Mouse (Mus musculus): ENCODE measurements around the gene Ugt2a1.

DNA sequence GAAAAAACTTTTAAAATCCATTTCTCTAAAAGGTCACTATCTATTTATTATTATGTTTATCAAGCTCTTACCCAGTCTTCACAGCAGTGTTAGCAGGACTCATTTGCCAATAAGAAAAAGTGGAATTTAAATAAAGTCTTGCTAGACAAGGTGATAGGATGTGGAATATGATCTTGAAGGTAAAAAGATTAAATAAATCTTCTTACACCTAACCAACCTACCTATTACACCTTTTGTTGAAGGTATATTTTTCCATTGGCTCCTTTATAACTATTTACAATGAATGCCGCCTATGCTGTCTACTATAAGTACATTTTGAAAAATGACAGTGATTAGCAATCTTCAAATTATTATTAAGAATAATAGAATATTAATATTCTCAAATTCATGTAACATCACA, at the start of gene Ugt2a1:
- TF ChIP-seq CTCF (IDR thresholded peaks at IDR 0.05; ENCODE audit: control insufficient read depth, insufficient read depth, insufficient read length) (no peak), MYOG (IDR thresholded peaks at IDR 0.05; ENCODE audit: control insufficient read depth, extremely low read depth, insufficient read length) (no peak), USF1 (IDR thresholded peaks at IDR 0.05; ENCODE audit: low read depth) (no peak), MYOD1 (IDR thresholded peaks at IDR 0.05; ENCODE audit: control insufficient read depth, insufficient read length, low read depth) (no peak), MAX (IDR thresholded peaks at IDR 0.05) (no peak), FOSL1 (IDR thresholded peaks at IDR 0.05; ENCODE audit: insufficient read depth, low read length, poor library complexity, severe bottlenecking) (no peak)
